Mouse (Mus musculus): Measurements from ENCODE around the gene Yap1.

Gene Yap1

GRCm38 (mm10) chr9:8004370-8004991, at the start of gene Yap1:
Gene Yap1 (minus strand): TSS chr9:8004596.
- peak; percentile 31; the same call in 1 of the 2 replicates for TF ChIP-seq GATA4 (IDR thresholded peaks at IDR 0.05; ENCODE audit: insufficient replicate concordance, low read length)

- TF ChIP-seq GATA4 (IDR thresholded peaks at IDR 0.05; ENCODE audit: insufficient replicate concordance, low read length), result no peak
These were observed 38.6 kb upstream of the Yap1 start for GRCm38 (mm10) chr9:8043044-8043387.

- TF ChIP-seq GATA4 (IDR thresholded peaks at IDR 0.05; ENCODE audit: insufficient replicate concordance, low read length), result no peak
These were observed 38.1 kb upstream of the Yap1 start, which contains the start of gene Cfap300 for GRCm38 (mm10) chr9:8042338-8043043. Gene Cfap300 (minus strand): TSS chr9:8042823.

- no peak for TF ChIP-seq GATA4 (IDR thresholded peaks at IDR 0.05; ENCODE audit: insufficient replicate concordance, low read length)
These were observed 31.1 kb upstream of the Yap1 start for GRCm38 (mm10) chr9:8035546-8035945.

- no peak for TF ChIP-seq GATA4 (IDR thresholded peaks at IDR 0.05; ENCODE audit: insufficient replicate concordance, low read length)
These were observed 30.7 kb upstream of the Yap1 start for GRCm38 (mm10) chr9:8035091-8035490.

- no peak for TF ChIP-seq GATA4 (IDR thresholded peaks at IDR 0.05; ENCODE audit: insufficient replicate concordance, low read length)
These were observed 29.7 kb upstream of the Yap1 start for GRCm38 (mm10) chr9:8034143-8034542.

- TF ChIP-seq GATA4 (IDR thresholded peaks at IDR 0.05; ENCODE audit: insufficient replicate concordance, low read length), result no peak
These were observed 28.5 kb upstream of the Yap1 start for GRCm38 (mm10) chr9:8032847-8033246.

GRCm38 (mm10) chr9:8018609-8019008, 14.2 kb upstream of the Yap1 start:
- TF ChIP-seq GATA4 (IDR thresholded peaks at IDR 0.05; ENCODE audit: insufficient replicate concordance, low read length), result no peak

- no peak for TF ChIP-seq GATA4 (IDR thresholded peaks at IDR 0.05; ENCODE audit: insufficient replicate concordance, low read length)
These were observed 13.0 kb upstream of the Yap1 start for GRCm38 (mm10) chr9:8017253-8017913.

- peak; percentile 77; the same call in 1 of the 2 replicates for TF ChIP-seq GATA4 (IDR thresholded peaks at IDR 0.05; ENCODE audit: insufficient replicate concordance, low read length)
These were observed 810 bp downstream of the Yap1 start for GRCm38 (mm10) chr9:8003301-8004271.

- no peak for TF ChIP-seq GATA4 (IDR thresholded peaks at IDR 0.05; ENCODE audit: insufficient replicate concordance, low read length)
These were observed 1.6 kb downstream of the Yap1 start for GRCm38 (mm10) chr9:8002806-8003205.

GRCm38 (mm10) chr9:8001352-8001751, 3.0 kb downstream of the Yap1 start:
- TF ChIP-seq GATA4 (IDR thresholded peaks at IDR 0.05; ENCODE audit: insufficient replicate concordance, low read length), result no peak

- TF ChIP-seq GATA4 (IDR thresholded peaks at IDR 0.05; ENCODE audit: insufficient replicate concordance, low read length), result no peak
These were observed 10.1 kb downstream of the Yap1 start for GRCm38 (mm10) chr9:7994275-7994674.

GRCm38 (mm10) chr9:7992651-7993050, 11.7 kb downstream of the Yap1 start:
- TF ChIP-seq GATA4 (IDR thresholded peaks at IDR 0.05; ENCODE audit: insufficient replicate concordance, low read length), result no peak

- TF ChIP-seq GATA4 (IDR thresholded peaks at IDR 0.05; ENCODE audit: insufficient replicate concordance, low read length), result no peak
These were observed 13.5 kb downstream of the Yap1 start for GRCm38 (mm10) chr9:7990897-7991296.

Data from liver, adult (tissue).